Mouse (Mus musculus): ENCODE data around the gene Icam5. TPM values are rescaled to one million over a fixed set of nuclear protein-coding genes. Genes with fewer than 3 reads are reported as not detected.
A peak's percentile ranks its signal among the peaks of the same experiment; 100 is the strongest.

Gene Icam5
- polyA plus RNA-seq, 1 experiment = 0.25 TPM

GRCm38 (mm10) chr9:21027774-21028290, 4.0 kb upstream of the Icam5 start:
- H3K36me3 ChIP-seq (ENCODE audit: control insufficient read depth, insufficient read depth) = no peaks in the 10 kb centered on the region
- H3ac ChIP-seq (ENCODE audit: control insufficient read depth, insufficient read length) = no peak overlapping the region
- no peaks in the 10 kb centered on the region for H3K79me2 ChIP-seq (ENCODE audit: control insufficient read depth, insufficient read depth)
- H3K4me2 ChIP-seq (ENCODE audit: low read depth) = no peak overlapping the region
- no peak overlapping the region for H3K4me3 ChIP-seq
- H3K27me3 ChIP-seq (ENCODE audit: control insufficient read depth, insufficient read depth, insufficient read length) = no peaks in the 10 kb centered on the region
- TF ChIP-seq MAX (IDR thresholded peaks at IDR 0.05; ENCODE audit: low read depth) (no peak), CEBPB (IDR thresholded peaks at IDR 0.05; ENCODE audit: insufficient read depth, poor library complexity, severe bottlenecking) (no peak), SRF (IDR thresholded peaks at IDR 0.05; ENCODE audit: control insufficient read depth, insufficient read length, low read depth) (no peak), POLR2AphosphoS2 (IDR thresholded peaks at IDR 0.05; ENCODE audit: insufficient read length, low read depth) (no peak), MYOD1 (IDR thresholded peaks at IDR 0.05; ENCODE audit: control insufficient read depth in 1 of 3, insufficient read length in 2 of 3, low read depth in 2 of 3) (peak in 2 of 3 experiments; percentile 78 to 83), USF1 (IDR thresholded peaks at IDR 0.05; ENCODE audit: low read depth) (no peak), TCF3 (IDR thresholded peaks at IDR 0.05; ENCODE audit: insufficient read length, low read depth) (no peak), E2F4 (IDR thresholded peaks at IDR 0.05; ENCODE audit: insufficient read depth) (no peak), MYOG (IDR thresholded peaks at IDR 0.05; ENCODE audit: control insufficient read depth in 1 of 3, insufficient read depth in 1 of 3, insufficient read length in 2 of 3, low read depth in 2 of 3) (peak in 2 of 3 experiments; percentile 44 to 74)

- peak overlapping the region; percentile 45 for H3K4me3 ChIP-seq
- peaks cover 4% of the 10 kb centered on the region for H3K27me3 ChIP-seq (ENCODE audit: control insufficient read depth, insufficient read depth, insufficient read length)
- no peak overlapping the region for H3K4me2 ChIP-seq (ENCODE audit: low read depth)
Measured at GRCm38 (mm10) chr9:21028560-21029110, 3.2 kb upstream of the Icam5 start.

DNA sequence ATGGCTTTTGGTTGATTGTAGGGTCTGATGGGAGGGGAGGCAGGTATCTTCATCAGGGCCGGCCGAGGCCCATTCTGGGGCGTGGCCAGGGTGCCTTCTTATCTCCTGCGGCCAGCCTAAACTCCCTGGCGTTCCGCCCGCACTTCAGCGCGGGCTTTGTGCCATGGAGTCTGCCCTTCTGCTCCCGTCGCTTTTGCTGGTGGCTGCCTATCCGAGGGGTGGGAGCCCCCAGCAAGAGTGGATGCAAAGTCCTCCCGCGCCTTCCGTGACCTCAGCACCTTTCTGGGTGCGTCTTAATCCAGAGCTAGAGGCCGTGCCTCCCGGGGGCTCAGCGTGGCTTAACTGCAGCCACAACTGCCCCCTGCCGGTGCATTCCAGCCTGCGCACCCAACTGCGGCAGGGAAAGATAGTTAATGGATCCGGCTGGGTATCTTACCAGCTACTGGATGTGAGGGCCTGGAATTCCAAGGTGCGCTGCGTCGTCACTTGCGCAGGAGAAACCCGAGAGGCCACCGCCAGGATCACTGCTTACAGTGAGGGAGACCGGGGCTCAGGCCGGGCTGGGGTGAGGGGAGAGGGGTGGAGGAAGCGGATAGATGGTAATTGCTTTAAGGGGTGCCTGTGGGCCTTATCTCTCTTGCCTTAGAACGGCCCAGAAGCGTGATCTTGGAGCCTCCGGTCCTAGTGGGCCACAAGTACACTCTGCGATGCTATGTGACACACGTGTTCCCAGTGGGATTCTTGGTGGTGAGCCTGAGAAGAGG, 2.4 kb upstream of the Icam5 start, which contains the start of gene Icam4:
Gene Icam4 (plus strand): TSS at position 83 of the 764 bp plus-strand sequence.
- no peaks in the 10 kb centered on the region for H3K36me3 ChIP-seq (ENCODE audit: control insufficient read depth, insufficient read depth)
- H3K79me2 ChIP-seq (ENCODE audit: control insufficient read depth, insufficient read depth) = no peaks in the 10 kb centered on the region
- H3K4me2 ChIP-seq (ENCODE audit: low read depth) = peak within 1 kb of the TSS; percentile 100
- TF ChIP-seq MYOD1 (IDR thresholded peaks at IDR 0.05; ENCODE audit: control insufficient read depth in 1 of 3, insufficient read length in 2 of 3, low read depth in 2 of 3) = peak in 1 of 3 experiments; percentile 12
- TF ChIP-seq REST (IDR thresholded peaks at IDR 0.05; ENCODE audit: insufficient read depth, insufficient read length) = no peak
- no peak for TF ChIP-seq TCF12 (IDR thresholded peaks at IDR 0.05; ENCODE audit: insufficient read depth, poor library complexity, severe bottlenecking)
- H3K27me3 ChIP-seq (ENCODE audit: control insufficient read depth, insufficient read depth, insufficient read length) = peaks cover 4% of the 10 kb centered on the region
- H3ac ChIP-seq (ENCODE audit: control insufficient read depth, insufficient read length) = no peak within 1 kb of the TSS
- peak within 1 kb of the TSS; percentile 45 for H3K4me3 ChIP-seq

More at GRCm38 (mm10) chr9:21028560-21029110, 3.2 kb upstream of the Icam5 start:
- TF ChIP-seq POLR2A (IDR thresholded peaks at IDR 0.05; ENCODE audit: insufficient read length, low read depth) (no peak), TCF12 (IDR thresholded peaks at IDR 0.05; ENCODE audit: insufficient read depth, poor library complexity, severe bottlenecking) (no peak), MAX (IDR thresholded peaks at IDR 0.05; ENCODE audit: low read depth) (no peak), MYOD1 (IDR thresholded peaks at IDR 0.05; ENCODE audit: control insufficient read depth in 1 of 3, insufficient read length in 2 of 3, low read depth in 2 of 3) (no peak), REST (IDR thresholded peaks at IDR 0.05; ENCODE audit: insufficient read depth, insufficient read length) (no peak), POLR2AphosphoS2 (IDR thresholded peaks at IDR 0.05; ENCODE audit: insufficient read length, low read depth) (no peak), SRF (IDR thresholded peaks at IDR 0.05; ENCODE audit: control insufficient read depth, insufficient read length, low read depth) (no peak), CEBPB (IDR thresholded peaks at IDR 0.05; ENCODE audit: insufficient read depth, poor library complexity, severe bottlenecking) (no peak), MYOG (IDR thresholded peaks at IDR 0.05; ENCODE audit: control insufficient read depth in 1 of 3, insufficient read depth in 1 of 3, insufficient read length in 2 of 3, low read depth in 2 of 3) (no peak), USF1 (IDR thresholded peaks at IDR 0.05; ENCODE audit: low read depth) (no peak), TCF3 (IDR thresholded peaks at IDR 0.05; ENCODE audit: insufficient read length, low read depth) (no peak)
- Histone ChIP-seq H3ac (ENCODE audit: control insufficient read depth, insufficient read length) (no peak overlapping the region), H3K36me3 (ENCODE audit: control insufficient read depth, insufficient read depth) (no peaks in the 10 kb centered on the region), H3K79me2 (ENCODE audit: control insufficient read depth, insufficient read depth) (no peaks in the 10 kb centered on the region)

DNA sequence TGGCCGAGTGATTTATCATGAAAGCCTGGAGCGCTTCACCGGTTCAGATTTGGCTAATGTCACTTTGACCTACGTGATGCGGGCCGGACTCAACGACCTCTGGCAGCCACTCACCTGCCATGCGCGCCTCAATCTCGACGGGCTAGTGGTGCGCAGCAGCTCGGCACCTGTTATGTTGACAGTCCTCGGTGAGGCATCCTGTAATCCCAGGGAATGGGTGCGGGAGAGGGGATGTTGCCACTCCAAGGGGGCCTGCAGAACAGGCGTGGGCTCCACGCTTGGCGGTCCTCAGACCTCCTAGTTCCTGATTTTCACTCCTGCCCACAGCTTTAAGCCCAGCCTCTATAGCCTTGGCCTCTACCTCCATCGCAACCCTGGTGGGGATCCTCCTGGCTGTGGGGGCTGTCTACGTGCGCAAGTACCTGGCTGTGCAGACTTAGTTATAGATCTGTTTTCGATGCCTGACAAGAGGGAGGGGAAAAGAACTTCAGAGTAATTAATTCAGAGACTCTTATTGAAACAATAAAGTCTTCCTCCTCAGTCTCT, 1.7 kb upstream of the Icam5 start:
- H3K4me2 ChIP-seq (ENCODE audit: low read depth) = peak overlapping the region; percentile 100
- TF ChIP-seq SRF (IDR thresholded peaks at IDR 0.05; ENCODE audit: control insufficient read depth, insufficient read length, low read depth) (no peak), MAX (IDR thresholded peaks at IDR 0.05; ENCODE audit: low read depth) (no peak), E2F4 (IDR thresholded peaks at IDR 0.05; ENCODE audit: insufficient read depth) (no peak), TCF3 (IDR thresholded peaks at IDR 0.05; ENCODE audit: insufficient read length, low read depth) (no peak)
- H3K79me2 ChIP-seq (ENCODE audit: control insufficient read depth, insufficient read depth) = no peaks in the 10 kb centered on the region
- no peak overlapping the region for H3ac ChIP-seq (ENCODE audit: control insufficient read depth, insufficient read length)
- no peaks in the 10 kb centered on the region for H3K36me3 ChIP-seq (ENCODE audit: control insufficient read depth, insufficient read depth)
- peaks cover 4% of the 10 kb centered on the region for H3K27me3 ChIP-seq (ENCODE audit: control insufficient read depth, insufficient read depth, insufficient read length)
- H3K4me3 ChIP-seq = peak overlapping the region; percentile 45

DNA sequence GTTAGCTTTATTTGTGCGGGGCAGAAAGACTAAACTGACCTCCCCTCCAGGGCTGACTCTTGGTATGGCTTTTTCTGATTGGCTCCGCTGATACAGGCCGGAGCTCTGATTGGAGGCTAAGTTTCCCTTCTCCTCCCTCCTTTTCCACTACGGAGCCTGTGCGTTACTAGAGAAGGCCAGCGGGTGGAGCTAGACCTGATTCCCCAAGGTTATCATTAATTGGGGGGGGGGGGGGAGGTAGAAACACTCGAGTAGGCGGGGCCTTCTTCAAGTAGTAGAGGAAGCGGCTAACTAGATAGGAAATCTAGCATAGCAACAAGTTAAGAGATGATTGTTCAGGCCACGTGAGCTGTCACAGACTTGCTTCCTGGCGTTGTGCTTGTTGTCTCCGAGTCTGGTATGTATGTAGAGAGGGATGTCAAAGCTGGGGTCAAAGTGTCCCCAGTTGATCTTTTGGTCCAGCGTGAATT, 1.1 kb upstream of the Icam5 start:
- Histone ChIP-seq H3ac (ENCODE audit: control insufficient read depth, insufficient read length) (no peak overlapping the region), H3K27me3 (ENCODE audit: control insufficient read depth, insufficient read depth, insufficient read length) (peaks cover 11% of the 10 kb centered on the region), H3K4me2 (ENCODE audit: low read depth) (peak overlapping the region; percentile 100), H3K4me3 (peak overlapping the region; percentile 45), H3K79me2 (ENCODE audit: control insufficient read depth, insufficient read depth) (no peaks in the 10 kb centered on the region), H3K36me3 (ENCODE audit: control insufficient read depth, insufficient read depth) (no peaks in the 10 kb centered on the region)
- TF ChIP-seq TCF3 (IDR thresholded peaks at IDR 0.05; ENCODE audit: insufficient read length, low read depth) = no peak
- peak; percentile 33 for TF ChIP-seq USF1 (IDR thresholded peaks at IDR 0.05; ENCODE audit: low read depth)
- TF ChIP-seq CEBPB (IDR thresholded peaks at IDR 0.05; ENCODE audit: insufficient read depth, poor library complexity, severe bottlenecking) = no peak

All from myocyte (in vitro differentiated cells).